8 mouse cellular contexts compared by ENCODE assay signal in genomic region chr8:4779254-4780055, GRCm38 (mm10). TPM values are rescaled to one million over a fixed set of nuclear protein-coding genes. Genes with fewer than 3 reads are reported as not detected.
DNase-seq lines count a peak whose midpoint lies in the region; ATAC-seq and TF ChIP-seq lines count a peak whose summit lies in the region.

Gene Shcbp1 (minus strand): TSS chr8:4779567.

- in situ Hi-C loops in ES-E14 (cut with MboI; ENCODE audit: low sequenced_read_pairs in 2 of 2, unreplicated experiment in 2 of 2) = no loop called here

- peak within 1 kb of the TSS; percentile 87 for H3K4me2 ChIP-seq in forebrain, embryonic 15.5 days (replicated peaks)

- TF ChIP-seq POLR2A in lung, adult 2 months (IDR thresholded peaks at IDR 0.05; ENCODE audit: borderline replicate concordance, extremely low read depth, low read depth, low read length) = no peak

- WGBS in forebrain, embryonic 15.5 days = 4% methylated on average over 29 of the region's 29 CpGs
- 3% methylated on average over 29 of the region's 29 CpGs for WGBS in lung, adult 2 months

- peak within 1 kb of the TSS; percentile 82 to 92 for H3K4me3 ChIP-seq in ES-E14 (ENCODE audit: insufficient read depth in 1 of 2, low read depth in 1 of 2, low read length in 2 of 2, poor library complexity in 1 of 2, severe bottlenecking in 1 of 2)
- H3K4me3 ChIP-seq in forebrain, embryonic 15.5 days = peak within 1 kb of the TSS; percentile 63
- H3K4me3 ChIP-seq in lung, adult 2 months (replicated peaks; ENCODE audit: extremely low read depth, low read depth, low read length) = peak within 1 kb of the TSS; percentile 79

- peaks cover 0 to 4% of the 10 kb centered on the region in 2 experiments; a peak in 1 of 4 replicates for H3K4me1 ChIP-seq in ES-E14 (ENCODE audit: control insufficient read depth in 2 of 2, insufficient read depth in 2 of 2, low read length in 2 of 2, poor library complexity in 1 of 2)
- peaks cover 12% of the 10 kb centered on the region for H3K4me1 ChIP-seq in forebrain, embryonic 15.5 days
- H3K4me1 ChIP-seq in lung, adult 2 months (ENCODE audit: control insufficient read depth, insufficient read depth, low read length) = no peaks in the 10 kb centered on the region

- peak; percentile 99 for ATAC-seq in forebrain, embryonic 15.5 days (replicated peaks)
- peak; percentile 99 for ATAC-seq in neutrophil, adult 5-6 weeks (ENCODE audit: extremely low read depth, insufficient number of reproducible peaks, low FRiP score, poor library complexity, severe bottlenecking)

- no peaks in the 10 kb centered on the region for H3K36me3 ChIP-seq in ES-E14 (ENCODE audit: control insufficient read depth, insufficient read depth, low read length, poor library complexity, severe bottlenecking)
- H3K36me3 ChIP-seq in forebrain, embryonic 15.5 days = no peaks in the 10 kb centered on the region

- peak; percentile 92 for DNase-seq in ES-E14 (ENCODE audit: low read depth, low spot score)
- peak; percentile 75 for DNase-seq in cerebellum, adult 11-12 months
- peak; percentile 68 for DNase-seq in heart, postnatal 25 days (ENCODE audit: low spot score)
- peak; percentile 87 to 94 for DNase-seq in layer of hippocampus, adult 18-20 months (ENCODE audit: low spot score in 2 of 2)
- peak; percentile 86 for DNase-seq in lung, adult 2 months
- peak; percentile 70 to 81 for DNase-seq in thymus, adult 18-20 months

- no peak within 1 kb of the TSS for H3K27ac ChIP-seq in ES-E14 (ENCODE audit: insufficient read depth, low read depth, low read length, poor library complexity, severe bottlenecking)
- no peak within 1 kb of the TSS for H3K27ac ChIP-seq in forebrain, embryonic 15.5 days (replicated peaks)

- peak within 1 kb of the TSS; percentile 82 for H3K9ac ChIP-seq in ES-E14 (ENCODE audit: insufficient read depth, low read depth, low read length, poor library complexity, severe bottlenecking)
- H3K9ac ChIP-seq in forebrain, embryonic 15.5 days (replicated peaks) = peak within 1 kb of the TSS; percentile 49

- peak; percentile 66 for TF ChIP-seq CTCF in lung, adult 2 months (IDR thresholded peaks at IDR 0.05; ENCODE audit: insufficient read depth, low read length)

- H3K27me3 ChIP-seq in forebrain, embryonic 15.5 days = no peaks in the 10 kb centered on the region

- intact Hi-C loops in heart, postnatal 25 days (cut with DNase I) = loop anchor here (5.0 kb wide), 2 partner anchors 58 to 102 kb away; no protein-coding TSS in a partner anchor

- no peaks in the 10 kb centered on the region for H3K9me3 ChIP-seq in ES-E14 (ENCODE audit: control insufficient read depth, insufficient read depth, low read depth, low read length)
- no peaks in the 10 kb centered on the region for H3K9me3 ChIP-seq in forebrain, embryonic 15.5 days

TF ChIP-seq in ES-E14, 5 proteins besides CTCF, POLR2A, EP300 and RAD21:
- TF ChIP-seq HCFC1 (IDR thresholded peaks at IDR 0.05; ENCODE audit: borderline replicate concordance, insufficient read depth, low read length) (0 out of 2 replicates have a peak, but pooled peaks have one; percentile 38), MAFK (IDR thresholded peaks at IDR 0.05; ENCODE audit: insufficient read depth, low read depth, low read length) (no peak), CHD2 (IDR thresholded peaks at IDR 0.05; ENCODE audit: low read depth, low read length) (no peak)

RNA-seq across cellular contexts. Expression of gene Shcbp1, which starts in this region (rescaled TPM):
- 31.0 and 40.2 TPM in 2 replicates for total RNA-seq in ES-E14 (2012; rRNA removed)
- polyA plus RNA-seq in forebrain, embryonic 15.5 days (2015; fragmentation: Nextera tagmentation; extraction: Ambion mirVana) = 29.3 and 31.5 TPM in 2 replicates
- total RNA-seq in heart, postnatal 25 days (2021) = 1 to 10 TPM in 1 of 2 experiments, under 1 TPM in 1; 0.75 to 1.0 TPM
- under 1 TPM; 0.58 to 0.59 TPM for total RNA-seq in layer of hippocampus, adult 18-20 months (2021)
- 0.44 TPM in 1 of 2 replicates, not detected in the other for polyA plus RNA-seq in lung, adult 2 months (2012; rRNA removed)
- 0.35 and 0.61 TPM in 2 replicates for total RNA-seq in neutrophil, adult 5-6 weeks (2017)

Comparison
In these comparisons a context has a peak if more than half of its experiments do, and no peak if none do; other contexts are left out.
1. RNA of gene Shcbp1 (total RNA-seq): 31.0 to 40.2 TPM in ES-E14; 0.75 to 1.0 TPM in heart, postnatal 25 days, 0.58 to 0.59 TPM in layer of hippocampus, adult 18-20 months and 0.35 to 0.61 TPM in neutrophil, adult 5-6 weeks; every median in the first group is over 10 times any median in the second.
2. RNA of gene Shcbp1 (polyA plus RNA-seq): 29.3 to 31.5 TPM in forebrain, embryonic 15.5 days; 0.44 TPM in lung, adult 2 months; every median in the first group is over 10 times any median in the second.
3. Peak in DNase-seq in layer of hippocampus, adult 18-20 months; RNA of the gene not detected or under 1 TPM.
4. Peak in DNase-seq and H3K4me3 ChIP-seq in lung, adult 2 months; RNA of the gene not detected or under 1 TPM.
5. Peak in ATAC-seq in neutrophil, adult 5-6 weeks; RNA of the gene not detected or under 1 TPM.
6. Peak in every context shown above with its lines, with median percentiles within 50 percentile points of each other: DNase-seq and H3K4me3 ChIP-seq.